Mouse (Mus musculus) lung, embryonic 14.5 days (tissue): ENCODE results near the gene Phf20. TPM values are rescaled to one million over a fixed set of nuclear protein-coding genes. Genes with fewer than 3 reads are reported as not detected.
A peak's percentile ranks its signal among the peaks of the same experiment; 100 is the strongest.

Experiments used
- ATAC-seq: fragments of 200-750 bp; cut with Nextera tagmentation; 2 replicates; pipeline ENCODE4 v1.8.0; 2017; ENCODE audit warnings: mild to moderate bottlenecking, moderate TSS enrichment, moderate library complexity; ENCODE audit not compliant: insufficient read depth
- DNase-seq: peaks from one replicate; pipeline ENCODE4 v3.0.0-alpha.2; 2015
- H3K27ac ChIP-seq: fragments of 300-500 bp; sonication (generic); 2 replicates; pipeline ENCODE4 v1.5.1; 2014; ENCODE audit warnings: low read depth, mild to moderate bottlenecking, moderate library complexity
- H3K27me3 ChIP-seq: fragments of 300-500 bp; sonication (generic); 2 replicates; pipeline ENCODE4 v1.6.1; 2014; ENCODE audit warnings: low read length, control low read depth; ENCODE audit not compliant: insufficient read depth
- H3K36me3 ChIP-seq: fragments of 300-500 bp; sonication (generic); 2 replicates; pipeline ENCODE4 v1.6.1; 2014; ENCODE audit warnings: control low read depth; ENCODE audit not compliant: insufficient read depth
- H3K4me1 ChIP-seq: fragments of 300-500 bp; sonication (generic); 2 replicates; pipeline ENCODE4 v1.6.1; 2014; ENCODE audit warnings: antibody characterized with exemption, control low read depth; ENCODE audit not compliant: insufficient read depth
- H3K4me2 ChIP-seq: fragments of 300-500 bp; sonication (generic); 2 replicates; pipeline ENCODE4 v1.6.1; 2014; ENCODE audit warnings: mild to moderate bottlenecking
- H3K4me3 ChIP-seq: fragments of 300-500 bp; sonication (generic); 2 replicates; pipeline ENCODE4 v1.5.1; 2014; ENCODE audit warnings: low read depth, low read length
- H3K9ac ChIP-seq: fragments of 300-500 bp; sonication (generic); 2 replicates; pipeline ENCODE4 v1.6.1; 2014
- H3K9me3 ChIP-seq: fragments of 300-500 bp; sonication (generic); 2 replicates; pipeline ENCODE4 v1.6.1; 2016; ENCODE audit warnings: low read depth, low read length, control low read depth
- CTCF ChIP-seq: IDR thresholded peaks from 2 replicates; pipeline ENCODE4 v1.5.1; 2016; ENCODE audit warnings: antibody characterized with exemption, low read depth
- WGBS: fragments of 180-500 bp; shearing (Covaris S2); extraction: QIAGEN DNeasy Blood & Tissue Kit; methylation state at CpG from one replicate; pipeline ENCODE4 v1.1.7; 2014; 5-methylcytosine and 5-hydroxymethylcytosine counted together
- polyA plus RNA-seq: library from polyadenylated mRNA; unstranded; fragments of >200 nt; fragmentation: Nextera tagmentation; extraction: Ambion mirVana; gene quantifications from 2 replicates; pipeline ENCODE4 v1.2.1, GENCODE M21; 2014

Gene Phf20
- polyA plus RNA-seq, 1 experiment from 2014 or later = 73.6 TPM

DNA sequence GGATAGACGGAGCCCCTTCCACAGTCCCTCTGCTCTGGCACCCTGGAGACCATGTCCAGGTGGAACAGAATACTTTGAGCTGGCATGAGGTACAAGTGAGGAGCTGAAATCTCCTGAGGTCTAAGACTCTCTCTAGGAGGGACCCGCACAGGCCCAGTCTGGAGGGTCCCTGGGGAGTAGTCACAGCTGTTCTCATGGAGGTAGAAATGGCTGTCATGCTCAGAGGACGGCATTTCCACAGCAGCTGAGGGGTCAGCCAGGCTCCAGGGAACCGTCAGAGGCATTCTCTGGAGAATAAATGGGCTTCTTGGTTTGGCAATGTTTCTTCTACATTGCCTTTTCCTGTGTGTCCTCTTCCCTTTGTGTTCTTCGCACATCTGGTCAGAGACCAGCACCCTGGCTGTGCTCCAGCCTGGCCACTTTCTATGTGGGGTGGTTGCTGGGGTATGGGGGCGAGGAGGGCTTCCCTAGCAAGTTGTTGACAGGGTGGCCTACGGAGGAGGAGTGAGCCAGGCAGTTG, 135.2 kb downstream of the Phf20 start:
- DNase-seq (peak; percentile 63), ATAC-seq (peak; percentile 73)
- Histone ChIP-seq H3K9me3 (no peaks in the 10 kb centered on the region), H3K4me1 (no peaks in the 10 kb centered on the region), H3K27ac (peak overlapping the region; percentile 36; the same call in 1 of the 2 replicates), H3K27me3 (no peaks in the 10 kb centered on the region), H3K36me3 (no peaks in the 10 kb centered on the region), H3K4me3 (no peak overlapping the region), H3K9ac (no peak overlapping the region), H3K4me2 (no peak overlapping the region)
- TF ChIP-seq CTCF = no peak
- 47% methylated on average over 7 of the region's 7 CpGs for WGBS

DNA sequence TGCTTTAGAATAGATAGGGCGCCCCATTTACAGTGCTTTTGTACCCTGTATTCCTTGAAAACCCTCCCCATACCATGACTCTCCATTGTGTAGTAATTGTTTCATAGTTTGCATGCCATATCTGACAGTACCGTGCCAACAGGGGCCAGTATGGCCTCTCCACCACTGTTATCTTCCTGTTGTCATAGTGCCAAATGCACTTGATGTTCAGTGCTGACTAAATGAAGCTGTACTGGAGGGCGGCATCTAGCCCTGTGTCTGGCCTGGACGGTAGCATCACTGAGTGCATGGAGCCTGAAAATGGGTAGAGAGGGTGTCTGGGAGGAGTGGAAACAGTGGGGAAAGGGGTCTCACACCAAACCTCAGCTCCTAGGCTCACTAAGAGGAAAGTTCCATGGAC, 143.8 kb downstream of the Phf20 start:
- no peak overlapping the region for H3K4me3 ChIP-seq
- ATAC-seq (no peak), DNase-seq (no peak)
- no peak overlapping the region for H3K9ac ChIP-seq
- no peak overlapping the region for H3K4me2 ChIP-seq
- WGBS = 77% methylated on average over 4 of the region's 4 CpGs
- H3K9me3 ChIP-seq = no peaks in the 10 kb centered on the region
- H3K36me3 ChIP-seq = no peaks in the 10 kb centered on the region
- H3K27ac ChIP-seq = no peak overlapping the region
- H3K27me3 ChIP-seq = no peaks in the 10 kb centered on the region
- no peaks in the 10 kb centered on the region for H3K4me1 ChIP-seq
- TF ChIP-seq CTCF = no peak

- no peaks in the 10 kb centered on the region for H3K36me3 ChIP-seq
- H3K9me3 ChIP-seq = no peaks in the 10 kb centered on the region
- peak; percentile 39 for TF ChIP-seq CTCF
- H3K4me3 ChIP-seq = no peak overlapping the region
- DNase-seq (peak; percentile 55), ATAC-seq (no peak)
- no peaks in the 10 kb centered on the region for H3K27me3 ChIP-seq
- H3K4me1 ChIP-seq = no peaks in the 10 kb centered on the region
- H3K9ac ChIP-seq = no peak overlapping the region
- WGBS = 49% methylated on average over 12 of the region's 12 CpGs
- H3K27ac ChIP-seq = no peak overlapping the region
- no peak overlapping the region for H3K4me2 ChIP-seq
Measured at GRCm38 (mm10) chr2:156344775-156345532, 148.7 kb downstream of the Phf20 start.

GRCm38 (mm10) chr2:156348812-156349211, 152.5 kb downstream of the Phf20 start:
- H3K4me2 ChIP-seq = no peak overlapping the region
- H3K27ac ChIP-seq = no peak overlapping the region
- H3K27me3 ChIP-seq = no peaks in the 10 kb centered on the region
- no peak overlapping the region for H3K4me3 ChIP-seq
- DNase-seq (no peak), ATAC-seq (no peak)
- TF ChIP-seq CTCF = no peak
- H3K36me3 ChIP-seq = no peaks in the 10 kb centered on the region
- no peak overlapping the region for H3K9ac ChIP-seq
- no peaks in the 10 kb centered on the region for H3K4me1 ChIP-seq
- WGBS = 70% methylated on average over 4 of the region's 4 CpGs
- H3K9me3 ChIP-seq = no peaks in the 10 kb centered on the region

DNA sequence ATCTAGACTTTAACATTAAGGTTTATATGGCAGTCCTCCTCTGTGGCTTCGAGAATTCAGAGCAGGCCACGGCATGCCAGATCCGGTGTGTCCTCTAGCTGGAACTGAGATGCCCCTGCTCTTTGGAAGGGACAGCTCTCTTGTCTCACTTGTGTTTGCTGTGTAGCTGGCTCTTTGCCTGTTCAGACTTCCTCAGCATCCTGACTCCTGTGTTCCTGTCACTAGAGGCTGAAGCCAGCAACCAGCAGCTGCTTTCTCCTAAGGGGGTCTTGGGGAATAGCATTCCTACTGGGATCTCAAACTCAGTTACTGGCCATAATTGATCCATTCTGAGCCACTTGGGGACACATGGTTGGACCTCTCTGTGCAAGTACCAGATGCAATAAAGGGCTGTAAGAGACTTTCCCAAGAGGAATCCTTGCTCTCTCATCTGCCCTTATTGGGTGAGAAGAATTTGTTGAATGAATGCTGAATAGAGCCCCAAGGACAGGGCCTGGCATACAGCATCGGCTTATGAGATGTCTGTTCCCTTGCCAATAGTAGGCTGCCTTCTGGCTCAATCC, 153.1 kb downstream of the Phf20 start:
- H3K4me2 ChIP-seq = no peak overlapping the region
- no peak overlapping the region for H3K27ac ChIP-seq
- TF ChIP-seq CTCF = no peak
- 85% methylated on average over 4 of the region's 4 CpGs for WGBS
- no peaks in the 10 kb centered on the region for H3K27me3 ChIP-seq
- H3K4me1 ChIP-seq = no peaks in the 10 kb centered on the region
- no peaks in the 10 kb centered on the region for H3K36me3 ChIP-seq
- H3K9ac ChIP-seq = no peak overlapping the region
- no peaks in the 10 kb centered on the region for H3K9me3 ChIP-seq
- DNase-seq (no peak), ATAC-seq (no peak)
- H3K4me3 ChIP-seq = no peak overlapping the region

DNA sequence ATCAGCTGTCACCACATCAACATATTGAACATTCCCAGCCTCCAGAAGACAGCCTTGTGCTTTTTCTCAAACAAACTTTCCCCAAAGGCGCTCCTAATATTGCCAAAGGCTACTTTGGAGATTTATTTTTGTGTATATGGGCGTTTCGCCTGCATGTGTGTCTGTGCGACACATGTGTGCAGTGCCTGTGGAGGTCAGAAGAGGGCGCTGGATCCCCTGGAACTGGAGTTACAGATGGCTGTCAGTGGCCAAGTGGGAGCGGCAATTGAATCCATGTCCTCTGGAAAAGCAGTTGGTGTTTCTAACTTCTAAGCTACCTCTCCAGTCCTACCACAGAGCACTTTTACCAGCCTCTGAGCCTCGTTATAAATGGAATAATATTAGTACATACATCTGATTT, 155.0 kb downstream of the Phf20 start:
- no peaks in the 10 kb centered on the region for H3K9me3 ChIP-seq
- H3K4me2 ChIP-seq = no peak overlapping the region
- peak; percentile 14; the same call in 1 of the 2 replicates for TF ChIP-seq CTCF
- H3K36me3 ChIP-seq = no peaks in the 10 kb centered on the region
- H3K4me3 ChIP-seq = no peak overlapping the region
- ATAC-seq = no peak
- no peak overlapping the region for H3K9ac ChIP-seq
- DNase-seq = peak; percentile 6
- no peaks in the 10 kb centered on the region for H3K4me1 ChIP-seq
- WGBS = 85% methylated on average over 7 of the region's 7 CpGs
- H3K27me3 ChIP-seq = no peaks in the 10 kb centered on the region
- H3K27ac ChIP-seq = no peak overlapping the region

DNA sequence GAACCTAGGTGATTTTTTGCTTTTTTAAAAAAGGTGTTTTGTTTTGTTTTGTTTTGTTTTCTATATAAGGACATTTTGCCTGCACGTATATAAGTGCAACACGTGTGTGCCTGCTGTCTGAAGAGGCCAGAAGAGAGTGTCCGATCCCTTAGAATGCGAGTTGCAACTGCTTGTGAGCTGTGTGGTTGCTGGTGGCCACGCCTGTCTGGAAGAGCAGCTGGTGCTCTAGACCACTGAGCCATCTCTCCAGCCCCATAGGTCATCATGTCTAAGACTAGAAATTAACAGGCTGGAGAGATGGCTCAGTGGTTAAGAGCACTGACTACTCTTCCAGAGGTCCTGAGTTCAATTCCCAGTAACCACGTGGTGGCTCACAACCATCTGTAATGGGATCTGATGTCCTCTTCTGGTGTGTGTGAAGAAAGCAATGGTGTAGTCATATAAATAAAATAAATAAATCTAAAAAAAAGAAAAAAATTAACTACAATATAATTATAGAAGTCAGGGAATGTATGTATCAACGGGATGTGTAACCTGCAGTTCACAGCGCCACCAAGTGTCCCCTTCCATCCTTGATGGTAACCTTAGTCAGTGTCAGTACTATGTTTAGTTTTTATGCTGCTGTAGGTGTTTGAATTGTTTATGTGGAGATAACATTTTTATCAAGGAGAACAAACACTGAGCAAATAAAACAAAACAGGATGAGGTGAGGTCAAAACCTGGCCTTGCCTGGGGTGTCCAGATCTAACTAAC, 156.3 kb downstream of the Phf20 start:
- Histone ChIP-seq H3K36me3 (no peaks in the 10 kb centered on the region), H3K9me3 (no peaks in the 10 kb centered on the region), H3K27ac (no peak overlapping the region), H3K4me2 (no peak overlapping the region), H3K4me3 (no peak overlapping the region), H3K27me3 (no peaks in the 10 kb centered on the region), H3K4me1 (no peaks in the 10 kb centered on the region), H3K9ac (no peak overlapping the region)
- no peak for ATAC-seq
- peak; percentile 46 for DNase-seq
- 71% methylated on average over 8 of the region's 8 CpGs for WGBS
- TF ChIP-seq CTCF = peak; percentile 42
